Mouse (Mus musculus): ENCODE data around the gene Ctnna2.

The Ctnna2 gene

DNA sequence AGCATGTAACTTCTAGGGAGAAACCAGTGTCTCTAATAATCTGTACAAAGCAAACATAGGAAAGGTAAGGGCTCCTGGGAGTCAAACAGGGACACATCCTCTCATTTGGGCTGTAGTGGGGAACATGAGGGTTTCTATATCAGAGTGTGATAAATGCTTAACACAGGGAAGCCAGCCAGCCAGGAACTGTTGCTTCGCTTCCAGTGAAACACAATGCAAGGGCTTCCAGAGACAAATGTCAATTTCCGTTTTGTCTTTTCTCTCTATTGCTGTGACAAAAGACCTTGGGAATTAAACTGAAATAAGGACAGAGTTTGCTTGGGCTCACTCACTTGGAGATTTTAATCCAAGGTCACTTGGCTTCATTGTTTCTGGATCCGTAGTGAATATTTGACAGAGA is 162.4 kb downstream of the Ctnna2 start:
- no peak for DNase-seq (ENCODE audit: low read depth)

- DNase-seq (ENCODE audit: low read depth), result no peak
Measured at GRCm38 (mm10) chr6:77811041-77811440, 168.5 kb downstream of the Ctnna2 start.

- DNase-seq (ENCODE audit: low read depth), result no peak
Measured at GRCm38 (mm10) chr6:77802604-77803003, 176.9 kb downstream of the Ctnna2 start.

GRCm38 (mm10) chr6:77783342-77783741 is 196.2 kb downstream of the Ctnna2 start:
- no peak for DNase-seq (ENCODE audit: low read depth)

DNA sequence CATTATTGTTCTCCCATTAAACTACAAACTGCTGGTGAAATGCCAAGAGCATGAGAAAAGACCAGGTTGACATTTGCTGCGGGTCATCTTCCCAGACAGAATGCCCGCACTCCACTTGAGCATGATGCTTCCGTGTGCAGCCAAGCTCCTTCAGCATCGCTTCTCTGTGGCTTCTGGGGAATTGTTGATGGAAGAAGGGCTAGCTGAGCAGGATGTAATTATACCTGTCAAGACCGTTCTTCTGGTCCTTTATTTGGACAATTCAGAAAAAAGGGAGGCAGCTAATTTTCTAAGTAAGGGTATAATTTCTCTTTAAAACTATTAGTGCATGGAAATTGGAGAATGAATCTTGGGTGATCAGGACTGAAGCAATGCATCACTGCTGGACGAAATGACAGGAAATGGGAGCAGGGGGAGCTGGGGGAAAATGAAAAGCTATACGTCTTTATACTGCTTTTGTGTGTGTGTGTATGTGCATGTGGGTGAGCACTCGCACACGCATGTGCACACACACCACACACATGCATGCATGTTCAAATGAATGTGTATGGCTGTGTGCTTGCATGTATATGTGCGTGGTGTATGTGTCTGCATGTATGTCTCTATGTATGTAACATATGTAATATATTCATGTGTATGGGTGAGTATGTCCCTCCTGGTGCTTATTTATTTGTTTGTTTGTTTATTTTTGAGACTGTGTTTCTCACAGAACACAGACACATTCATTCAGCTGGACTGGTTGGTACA is 211.0 kb downstream of the Ctnna2 start:
- DNase-seq (ENCODE audit: low read depth), result no peak

DNA sequence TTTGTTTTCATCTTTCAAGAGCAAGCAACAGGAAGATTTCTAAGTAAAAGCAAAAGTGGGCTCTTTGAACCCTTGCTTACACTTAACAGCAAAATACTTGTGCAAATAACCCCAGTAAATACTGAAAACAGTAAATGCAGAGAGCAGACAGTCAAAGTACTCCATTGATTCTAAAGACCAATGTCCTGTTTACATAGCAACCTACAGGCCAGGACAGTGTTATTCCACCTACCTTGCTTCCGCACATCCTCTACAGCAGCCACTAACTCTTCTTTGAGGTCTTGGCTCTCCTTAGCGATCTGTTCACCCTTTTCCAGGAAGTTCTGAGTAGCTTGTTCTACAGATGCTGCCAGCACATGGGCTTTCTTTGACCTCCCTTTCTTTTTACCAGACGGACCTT is 221.3 kb downstream of the Ctnna2 start:
- no peak for DNase-seq (ENCODE audit: low read depth)

DNA sequence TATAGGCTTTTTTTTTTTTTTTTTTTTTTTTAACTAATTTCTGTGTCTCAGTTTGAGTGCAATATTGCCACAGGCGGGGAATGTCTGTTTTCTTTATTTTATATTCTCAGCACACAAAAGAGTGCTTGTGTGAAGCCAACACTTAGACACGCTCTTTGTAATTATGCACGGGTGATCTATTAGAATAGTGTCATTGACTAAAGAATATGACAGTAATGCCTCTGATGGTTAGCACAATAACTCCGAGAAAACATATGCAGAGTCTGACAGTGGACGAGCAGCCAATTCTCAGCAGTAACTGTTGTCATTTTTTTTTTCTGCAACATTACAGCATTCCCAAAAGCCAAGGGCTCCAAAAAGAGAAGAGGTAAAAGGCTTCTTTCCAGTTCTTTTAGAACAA is 234.1 kb downstream of the Ctnna2 start:
- no peak for DNase-seq (ENCODE audit: low read depth)

- DNase-seq (ENCODE audit: low read depth), result no peak
Measured at GRCm38 (mm10) chr6:77743651-77744050, 235.8 kb downstream of the Ctnna2 start.

DNA sequence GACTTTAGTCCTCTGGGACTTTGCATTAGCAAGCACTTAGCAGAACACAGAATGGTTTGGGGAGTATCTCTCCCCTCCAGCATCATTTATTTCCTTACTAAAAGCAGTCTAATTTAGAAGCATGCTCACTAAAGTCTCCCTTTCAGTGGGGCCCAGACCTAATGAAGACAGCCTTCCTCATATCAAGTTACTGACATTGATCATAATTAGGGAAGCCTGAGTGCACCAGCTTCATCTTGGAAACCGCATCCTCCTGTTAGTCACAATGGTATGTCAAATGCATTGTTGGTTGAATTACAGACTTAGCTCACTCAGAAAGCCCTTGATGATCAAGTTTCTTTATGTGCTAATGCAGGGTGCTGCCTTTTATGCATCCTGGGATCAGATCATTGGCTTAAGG is 236.5 kb downstream of the Ctnna2 start:
- no peak for DNase-seq (ENCODE audit: low read depth)

DNA sequence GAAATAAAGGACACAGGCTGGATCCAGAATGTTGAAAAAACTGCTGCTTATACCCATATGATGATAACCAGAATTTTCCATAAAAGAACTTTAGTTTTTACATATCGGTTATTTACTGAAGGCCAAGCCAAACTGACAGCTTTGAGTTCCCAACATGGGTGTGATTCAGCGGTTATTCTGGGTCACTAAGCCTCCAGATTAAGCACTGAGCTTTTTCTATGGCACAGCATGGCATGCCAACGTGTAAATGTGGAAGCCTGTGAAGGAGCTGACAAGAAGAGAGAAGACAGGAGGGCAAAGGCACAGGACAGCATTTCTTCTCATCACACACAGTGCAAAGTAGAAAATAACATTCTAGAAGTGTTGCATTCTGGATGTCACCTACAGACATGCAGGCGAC is 240.9 kb downstream of the Ctnna2 start:
- no peak for DNase-seq (ENCODE audit: low read depth)

DNA sequence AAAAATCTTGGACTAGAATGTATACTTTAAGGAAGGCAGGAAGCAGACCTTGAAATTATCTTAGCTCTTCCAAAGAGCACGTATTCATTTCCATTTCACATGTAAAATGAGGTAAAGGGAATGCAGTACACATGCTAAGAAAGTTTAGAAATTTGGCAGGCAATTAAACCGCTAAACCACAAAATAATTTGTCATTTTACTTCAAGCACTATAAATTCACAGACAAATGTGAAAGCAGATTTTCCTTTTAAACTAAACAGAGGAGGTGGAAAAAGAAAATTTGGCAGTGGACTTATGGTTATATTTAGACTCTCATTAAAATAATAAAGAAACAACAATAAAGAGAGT is 254.6 kb downstream of the Ctnna2 start:
- DNase-seq (ENCODE audit: low read depth), result no peak

GRCm38 (mm10) chr6:77724042-77724951 is 255.2 kb downstream of the Ctnna2 start:
- DNase-seq (ENCODE audit: low read depth), result no peak

GRCm38 (mm10) chr6:77694093-77694492 is 285.4 kb downstream of the Ctnna2 start:
- no peak for DNase-seq (ENCODE audit: low read depth)

GRCm38 (mm10) chr6:77687173-77687572 is 292.3 kb downstream of the Ctnna2 start:
- DNase-seq (ENCODE audit: low read depth), result no peak

DNA sequence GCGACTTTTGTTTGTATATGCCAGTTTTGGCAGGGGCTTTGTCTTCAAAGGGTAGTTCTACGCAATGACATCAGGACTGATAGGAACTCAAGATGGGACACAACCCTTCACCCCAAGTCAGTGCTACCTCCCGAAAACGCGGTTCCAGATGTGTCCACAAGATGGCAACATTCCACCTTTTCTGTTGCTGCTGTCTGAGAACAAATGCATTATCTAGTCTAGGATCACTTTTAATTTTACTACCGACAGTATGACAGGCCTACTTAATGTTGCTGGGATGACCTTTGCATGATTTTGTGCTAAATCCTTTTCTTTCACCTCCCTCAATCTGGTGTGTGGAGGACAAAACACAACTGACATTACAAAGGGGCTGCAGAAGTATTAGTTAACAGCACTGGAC is 329.4 kb downstream of the Ctnna2 start:
- no peak for DNase-seq (ENCODE audit: low read depth)

- DNase-seq (ENCODE audit: low read depth), result no peak
Measured at GRCm38 (mm10) chr6:77644591-77644990, 334.9 kb downstream of the Ctnna2 start.

- DNase-seq (ENCODE audit: low read depth), result no peak
Measured at GRCm38 (mm10) chr6:77638784-77639183, 340.7 kb downstream of the Ctnna2 start.

DNA sequence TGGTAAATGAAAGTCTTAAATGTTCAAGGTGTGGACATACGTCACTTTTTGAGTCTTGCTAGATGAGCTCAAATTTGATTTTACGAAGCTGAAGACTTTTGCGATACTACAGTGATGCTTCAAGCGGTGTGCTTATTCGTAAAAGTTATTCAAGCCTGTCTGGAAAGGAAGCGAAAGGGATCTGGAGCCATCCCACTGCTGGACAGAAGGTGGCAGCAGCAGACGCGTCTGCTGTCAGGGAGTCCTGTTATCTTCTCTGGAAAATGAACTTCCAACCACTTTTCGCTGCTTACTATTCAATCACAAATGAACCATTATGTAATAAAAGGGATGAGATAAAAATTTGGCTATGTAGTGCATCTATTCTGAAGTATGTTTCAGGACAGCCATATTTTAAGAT is 345.5 kb downstream of the Ctnna2 start:
- no peak for DNase-seq (ENCODE audit: low read depth)

DNA sequence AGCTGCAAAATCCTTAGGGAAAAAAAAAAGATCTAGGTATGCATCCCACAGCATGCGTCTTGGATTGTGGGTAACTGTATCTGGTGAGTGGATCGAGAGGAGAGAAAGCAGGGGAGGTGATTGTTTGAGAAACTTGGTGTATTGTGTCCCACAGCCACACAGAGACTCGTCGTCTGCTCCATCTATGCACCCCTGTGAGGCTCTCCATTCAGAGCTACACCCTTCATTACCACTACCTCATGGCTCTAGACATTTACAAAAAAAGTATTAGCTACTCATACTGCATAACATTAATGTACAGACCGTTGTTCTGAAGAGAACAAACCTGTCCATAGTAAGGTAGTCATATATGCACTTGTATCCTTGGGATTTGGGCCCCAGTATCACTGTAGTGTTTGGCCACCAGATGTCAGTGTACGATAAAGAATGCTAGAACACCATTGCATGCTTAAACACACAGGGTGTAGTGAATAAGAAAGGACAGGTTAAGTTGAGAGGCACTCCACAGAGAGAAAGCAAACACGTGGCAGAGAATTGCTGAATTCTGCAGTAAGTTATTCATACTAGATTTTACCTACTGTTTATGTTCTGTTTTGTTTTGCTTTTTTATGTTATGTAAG is 350.8 kb downstream of the Ctnna2 start:
- DNase-seq (ENCODE audit: low read depth), result no peak

DNA sequence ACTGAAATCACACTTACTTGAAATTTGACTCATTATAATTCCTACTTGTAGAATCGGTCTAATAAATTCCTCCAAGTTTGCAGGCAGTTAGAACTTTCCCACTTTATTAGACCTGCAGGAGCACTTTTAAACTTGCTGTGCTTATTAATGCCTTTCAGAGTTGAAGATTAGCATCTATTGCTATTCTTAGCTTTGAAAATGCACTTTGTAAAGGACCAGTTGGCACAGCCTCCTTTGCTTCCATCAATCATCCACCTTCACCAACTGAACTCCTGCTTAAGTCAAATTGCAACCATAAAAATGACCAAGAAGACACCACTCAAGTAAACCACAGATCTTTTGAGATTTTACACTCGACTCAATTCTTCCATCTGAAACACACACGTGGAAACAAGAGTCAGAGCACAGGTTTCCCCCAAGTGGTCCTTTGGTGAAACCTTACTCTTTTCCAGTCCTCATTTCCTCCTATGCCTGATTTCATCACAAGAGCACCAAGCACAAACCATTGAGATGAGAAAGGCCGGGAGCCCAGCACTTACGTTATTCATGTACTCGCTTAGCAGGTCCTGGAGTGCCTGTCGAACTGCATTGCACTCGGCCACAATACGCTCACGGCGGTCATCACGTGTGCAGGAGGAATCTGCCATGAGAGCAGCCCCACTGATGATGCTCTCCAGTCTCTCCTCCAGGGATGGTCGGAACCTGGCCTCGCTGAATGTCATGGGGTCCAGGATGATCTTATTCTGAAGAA is 374.7 kb downstream of the Ctnna2 start:
- no peak for DNase-seq (ENCODE audit: low read depth)

DNA sequence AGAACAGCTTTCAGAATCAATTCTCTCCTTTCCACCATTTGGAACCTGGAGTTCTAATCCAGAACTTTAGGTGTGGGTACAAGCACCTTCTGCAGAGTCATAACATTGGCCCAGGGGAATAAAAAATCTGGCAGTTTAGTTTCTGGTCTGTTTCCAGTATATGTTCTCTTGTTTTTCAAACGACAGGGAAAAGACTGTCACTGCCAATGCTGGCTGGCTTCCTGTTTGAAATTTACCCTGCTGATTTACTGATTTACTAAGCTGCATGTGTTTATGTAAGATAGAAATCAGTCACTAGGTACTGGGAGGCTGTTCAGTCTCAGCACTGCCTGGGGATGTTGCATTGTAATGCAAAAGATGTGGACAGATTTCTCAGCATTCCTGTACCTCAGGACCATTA is 375.6 kb downstream of the Ctnna2 start:
- DNase-seq (ENCODE audit: low read depth), result no peak

DNA sequence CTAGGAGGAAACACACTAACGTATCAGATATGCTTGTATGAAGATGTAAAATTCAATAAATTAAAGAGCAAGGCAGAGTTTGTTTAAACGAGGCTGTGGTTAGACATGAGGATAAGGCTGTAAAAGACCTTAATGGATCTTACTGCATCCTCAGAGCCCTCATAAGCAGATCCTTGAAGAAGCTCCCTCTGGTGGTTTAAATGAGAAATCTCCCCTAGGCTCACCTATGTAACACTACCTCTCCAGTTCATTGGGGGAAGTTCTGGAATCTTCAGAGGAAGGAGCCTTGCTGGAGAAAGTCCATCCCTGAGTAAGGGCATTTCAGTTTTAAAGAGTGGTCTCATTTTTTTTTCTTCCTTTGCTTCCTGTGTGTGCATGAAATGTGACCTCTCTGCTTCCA is 380.3 kb downstream of the Ctnna2 start:
- DNase-seq (ENCODE audit: low read depth), result no peak

Measured in induced T-regulatory cell, adult 2 months (primary cell).